Comparison of ENCODE assay signal across 8 mouse cellular contexts in the genomic region with DNA sequence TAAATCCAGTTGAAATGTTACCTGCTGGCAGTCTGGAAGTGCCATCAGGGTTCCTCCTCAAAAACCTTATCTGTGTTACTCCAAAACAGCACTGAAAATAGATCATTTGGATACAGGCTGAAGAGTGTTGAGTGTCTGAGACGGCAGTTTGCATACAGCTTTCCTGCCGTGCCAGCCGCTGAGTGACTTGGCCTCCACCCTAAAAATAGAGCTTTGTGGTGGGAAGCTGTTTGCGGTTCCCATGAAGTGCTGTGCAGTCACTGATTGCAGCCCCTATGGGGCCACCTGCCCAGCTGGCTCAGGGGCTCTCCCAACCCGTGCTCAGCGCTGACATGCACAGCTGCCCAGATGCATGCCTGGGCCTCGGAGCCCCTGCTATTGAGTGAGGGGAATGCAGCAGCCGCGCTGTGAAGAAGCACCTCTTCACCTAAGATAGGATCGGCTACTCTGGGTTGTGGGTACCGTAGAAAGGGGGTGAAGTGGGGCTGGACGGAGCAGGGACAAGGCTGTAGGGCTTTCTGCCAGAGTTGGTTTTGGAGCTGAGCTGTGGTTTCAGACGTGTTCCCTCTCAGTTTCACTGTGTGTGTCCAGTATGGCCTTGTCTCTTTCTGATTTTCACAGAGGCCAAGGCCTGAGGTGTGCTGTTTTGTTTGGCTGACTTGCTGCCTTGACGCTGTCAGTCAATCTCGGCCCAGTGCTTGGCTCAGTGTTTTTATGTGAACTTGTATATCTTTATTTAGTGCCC.
DNase-seq lines count a peak whose midpoint lies in the region; ATAC-seq lines count a peak whose summit lies in the region.
"Had no signal": no experiment of that assay in that cellular context is flagged by ENCODE, and none has a peak within 500 bp of the region (broad histone marks: within the 10 kb centered on the region; RNA-seq: fewer than 3 reads in every experiment).

No protein-coding gene starts in this region.

- no peak for ATAC-seq in hindbrain, embryonic 12.5 days (ENCODE audit: low FRiP score)
- no peak for ATAC-seq in hindbrain, embryonic 11.5 days (ENCODE audit: low FRiP score)
- ATAC-seq in common myeloid progenitor, adult 5-6 weeks (replicated peaks; ENCODE audit: low read depth, poor library complexity, severe bottlenecking), result peak; percentile 97
- no peak for ATAC-seq in neural tube, embryonic 15.5 days (ENCODE audit: low FRiP score)

- H3K36me3 ChIP-seq in hindbrain, embryonic 12.5 days, result peaks cover 11% of the 10 kb centered on the region
- peaks cover 2% of the 10 kb centered on the region; the same call in 1 of the 2 replicates for H3K36me3 ChIP-seq in hindbrain, embryonic 11.5 days (ENCODE audit: control insufficient read depth, insufficient read depth, low read length)
- no peaks in the 10 kb centered on the region for H3K36me3 ChIP-seq in neural tube, embryonic 15.5 days

- peaks cover 4% of the 10 kb centered on the region for H3K4me1 ChIP-seq in hindbrain, embryonic 12.5 days
- H3K4me1 ChIP-seq in hindbrain, embryonic 11.5 days (replicated peaks; ENCODE audit: control insufficient read depth, insufficient read depth, low read length), result no peaks in the 10 kb centered on the region
- H3K4me1 ChIP-seq in neural tube, embryonic 15.5 days, result peaks cover 36% of the 10 kb centered on the region

- H3K4me3 ChIP-seq in hindbrain, embryonic 12.5 days, result no peak overlapping the region
- no peak overlapping the region for H3K4me3 ChIP-seq in hindbrain, embryonic 11.5 days (ENCODE audit: low read depth, low read length)
- no peak overlapping the region for H3K4me3 ChIP-seq in neural tube, embryonic 15.5 days (replicated peaks)

- H3K4me2 ChIP-seq in hindbrain, embryonic 12.5 days (replicated peaks), result no peak overlapping the region
- H3K4me2 ChIP-seq in hindbrain, embryonic 11.5 days (replicated peaks; ENCODE audit: low read depth, low read length), result no peak overlapping the region
- H3K4me2 ChIP-seq in neural tube, embryonic 15.5 days, result no peak overlapping the region

- no peaks in the 10 kb centered on the region for H3K9me3 ChIP-seq in hindbrain, embryonic 12.5 days (replicated peaks)
- no peaks in the 10 kb centered on the region for H3K9me3 ChIP-seq in hindbrain, embryonic 11.5 days (ENCODE audit: control insufficient read depth, low read length)
- H3K9me3 ChIP-seq in neural tube, embryonic 15.5 days (replicated peaks), result no peaks in the 10 kb centered on the region

- DNase-seq in hindbrain, embryonic 11.5 days (ENCODE audit: low spot score), result no peak
- DNase-seq in heart, postnatal 4 days, result peak; percentile 49
- DNase-seq in cerebellum, postnatal 36 days, result no peak
- no peak for DNase-seq in embryo, embryonic 10 days (ENCODE audit: low spot score)
- DNase-seq: cerebellum, adult 18-20 months had no signal

- WGBS in hindbrain, embryonic 12.5 days, result 79% methylated on average over 15 of the region's 15 CpGs
- WGBS in hindbrain, embryonic 11.5 days, result 84% methylated on average over 15 of the region's 15 CpGs
- 63% methylated on average over 15 of the region's 15 CpGs for WGBS in neural tube, embryonic 15.5 days

- no peak overlapping the region for H3K9ac ChIP-seq in hindbrain, embryonic 12.5 days
- H3K9ac ChIP-seq in hindbrain, embryonic 11.5 days (ENCODE audit: low read depth, low read length), result no peak overlapping the region
- H3K9ac ChIP-seq in neural tube, embryonic 15.5 days (replicated peaks), result no peak overlapping the region

- H3K27ac ChIP-seq in hindbrain, embryonic 12.5 days, result peak overlapping the region; percentile 49; the same call in 1 of the 2 replicates
- no peak overlapping the region for H3K27ac ChIP-seq in hindbrain, embryonic 11.5 days (ENCODE audit: low read depth, low read length)
- 0 out of 2 replicates have a peak overlapping the region, but pooled peaks have one; percentile 0 for H3K27ac ChIP-seq in neural tube, embryonic 15.5 days (replicated peaks)

- no peaks in the 10 kb centered on the region for H3K27me3 ChIP-seq in hindbrain, embryonic 12.5 days
- no peaks in the 10 kb centered on the region for H3K27me3 ChIP-seq in hindbrain, embryonic 11.5 days (ENCODE audit: control insufficient read depth, insufficient read depth, low read length)
- no peaks in the 10 kb centered on the region for H3K27me3 ChIP-seq in neural tube, embryonic 15.5 days (replicated peaks)
